Mouse (Mus musculus): ENCODE results near the gene Csnk2a2. TPM values are rescaled to one million over a fixed set of nuclear protein-coding genes. Genes with fewer than 3 reads are reported as not detected.

Csnk2a2 gene
- polyA plus RNA-seq, 1 experiment from 2014 or later = 7.3 TPM

DNA sequence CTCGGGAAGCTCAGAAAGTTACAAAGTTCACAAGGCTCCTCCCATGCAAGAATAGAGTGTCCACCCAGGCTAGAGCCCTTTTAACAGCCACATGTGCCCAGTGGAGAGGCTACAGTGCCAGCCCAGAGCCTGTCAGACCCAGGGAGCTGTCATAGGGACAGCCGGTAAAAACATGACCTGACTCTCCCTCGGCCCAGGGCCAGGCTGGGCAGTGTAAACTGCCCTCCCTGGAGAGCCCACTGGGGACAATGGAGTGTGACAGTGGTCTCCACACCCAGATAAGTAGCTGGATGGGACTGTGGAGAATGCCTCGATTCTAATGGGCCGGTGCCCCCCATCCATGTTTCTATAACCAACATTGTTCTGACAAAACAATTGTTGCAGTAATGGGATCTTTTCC is 80.3 kb downstream of the Csnk2a2 start:
- Histone ChIP-seq H3K4me1 (peaks cover 3% of the 10 kb centered on the region; the same call in 1 of the 2 replicates), H3K27ac (replicated peaks) (no peak overlapping the region), H3K36me3 (no peaks in the 10 kb centered on the region), H3K4me3 (replicated peaks) (no peak overlapping the region), H3K4me2 (no peak overlapping the region), H3K9me3 (replicated peaks) (no peaks in the 10 kb centered on the region), H3K27me3 (replicated peaks) (no peaks in the 10 kb centered on the region), H3K9ac (replicated peaks) (no peak overlapping the region)
- 83% methylated on average over 5 of the region's 5 CpGs for WGBS
- no peak for ATAC-seq (ENCODE audit: low FRiP score)

DNA sequence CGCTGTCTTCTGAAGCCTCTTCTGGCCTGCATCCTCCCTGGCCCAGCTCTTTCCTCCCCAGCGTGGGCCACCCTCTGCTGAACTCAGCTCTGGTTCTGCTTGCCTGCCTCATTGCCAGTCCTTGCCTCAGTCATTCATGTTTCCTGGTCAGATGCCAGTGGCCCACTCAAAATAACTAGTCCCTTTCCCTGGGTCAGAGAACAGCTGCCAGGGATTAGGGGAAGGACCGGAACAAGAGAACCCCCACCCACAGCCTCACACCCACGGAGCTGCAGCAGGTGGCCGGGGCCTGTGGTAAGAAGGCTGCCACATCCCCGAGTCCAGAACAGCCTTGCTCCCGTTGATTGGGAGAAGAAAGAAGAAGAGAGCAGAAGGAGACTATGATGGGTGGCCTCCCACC is 88.7 kb downstream of the Csnk2a2 start:
- H3K4me2 ChIP-seq = no peak overlapping the region
- WGBS = 81% methylated on average over 7 of the region's 7 CpGs
- H3K36me3 ChIP-seq = no peaks in the 10 kb centered on the region
- no peaks in the 10 kb centered on the region for H3K27me3 ChIP-seq (replicated peaks)
- ATAC-seq (ENCODE audit: low FRiP score) = no peak
- H3K4me1 ChIP-seq = peaks cover 7% of the 10 kb centered on the region; the same call in 1 of the 2 replicates
- no peak overlapping the region for H3K27ac ChIP-seq (replicated peaks)
- H3K9ac ChIP-seq (replicated peaks) = no peak overlapping the region
- H3K4me3 ChIP-seq (replicated peaks) = no peak overlapping the region
- no peaks in the 10 kb centered on the region for H3K9me3 ChIP-seq (replicated peaks)

GRCm38 (mm10) chr8:95399131-95399530 is 90.7 kb downstream of the Csnk2a2 start:
- WGBS = 79% methylated on average over 9 of the region's 9 CpGs

GRCm38 (mm10) chr8:95397201-95397600 is 92.6 kb downstream of the Csnk2a2 start:
- Histone ChIP-seq H3K27ac (replicated peaks) (0 out of 2 replicates have a peak overlapping the region, but pooled peaks have one; percentile 18), H3K4me2 (no peak overlapping the region), H3K9me3 (replicated peaks) (no peaks in the 10 kb centered on the region), H3K4me1 (peaks cover 14% of the 10 kb centered on the region), H3K9ac (replicated peaks) (no peak overlapping the region), H3K27me3 (replicated peaks) (no peaks in the 10 kb centered on the region), H3K36me3 (no peaks in the 10 kb centered on the region), H3K4me3 (replicated peaks) (no peak overlapping the region)
- WGBS = 53% methylated on average over 5 of the region's 5 CpGs
- no peak for ATAC-seq (ENCODE audit: low FRiP score)

More at GRCm38 (mm10) chr8:95399131-95399530, 90.7 kb downstream of the Csnk2a2 start:
- Histone ChIP-seq H3K9ac (replicated peaks) (no peak overlapping the region), H3K4me2 (no peak overlapping the region), H3K27ac (replicated peaks) (no peak overlapping the region), H3K27me3 (replicated peaks) (no peaks in the 10 kb centered on the region), H3K9me3 (replicated peaks) (no peaks in the 10 kb centered on the region), H3K4me3 (replicated peaks) (no peak overlapping the region), H3K4me1 (peaks cover 14% of the 10 kb centered on the region), H3K36me3 (no peaks in the 10 kb centered on the region)
- ATAC-seq (ENCODE audit: low FRiP score) = no peak

DNA sequence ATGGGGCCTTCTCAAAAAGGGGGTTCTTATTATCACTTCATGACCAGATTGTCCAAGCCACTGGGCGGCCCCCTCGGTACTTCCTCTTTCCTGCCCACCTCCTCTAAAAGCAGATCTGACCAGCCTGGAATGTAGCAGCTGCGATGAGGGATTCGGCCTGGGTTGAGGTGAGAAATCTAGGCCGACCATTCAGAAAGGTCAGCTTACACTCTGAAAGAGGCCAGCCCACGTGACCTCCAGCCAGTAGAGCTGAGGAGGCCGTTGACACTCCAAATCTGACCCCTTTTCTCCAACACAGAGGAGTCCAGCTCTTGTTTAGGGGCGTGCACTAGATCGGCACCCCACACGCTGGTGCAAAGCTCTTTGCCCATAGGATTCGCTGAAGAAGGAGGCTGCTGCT is 93.1 kb downstream of the Csnk2a2 start:
- ATAC-seq (ENCODE audit: low FRiP score) = no peak
- H3K27ac ChIP-seq (replicated peaks) = 0 out of 2 replicates have a peak overlapping the region, but pooled peaks have one; percentile 18
- no peak overlapping the region for H3K9ac ChIP-seq (replicated peaks)
- H3K36me3 ChIP-seq = no peaks in the 10 kb centered on the region
- H3K9me3 ChIP-seq (replicated peaks) = no peaks in the 10 kb centered on the region
- H3K4me3 ChIP-seq (replicated peaks) = no peak overlapping the region
- 73% methylated on average over 11 of the region's 11 CpGs for WGBS
- no peaks in the 10 kb centered on the region for H3K27me3 ChIP-seq (replicated peaks)
- peaks cover 14% of the 10 kb centered on the region for H3K4me1 ChIP-seq
- no peak overlapping the region for H3K4me2 ChIP-seq

Other genes starting within 250 kb of the Csnk2a2 start
- gene Cngb1, start 183.5 kb downstream of the Csnk2a2 start, polyA plus RNA-seq (2015; fragmentation: Nextera tagmentation; extraction: Ambion mirVana) = 0.26 and 0.86 TPM in 2 replicates
- 1.7 and 2.5 TPM in 2 replicates for gene Tepp, start 179.5 kb downstream of the Csnk2a2 start, polyA plus RNA-seq (2015; fragmentation: Nextera tagmentation; extraction: Ambion mirVana)
- gene Zfp319, start 158.1 kb downstream of the Csnk2a2 start, polyA plus RNA-seq (2015; fragmentation: Nextera tagmentation; extraction: Ambion mirVana) = 12.4 and 12.6 TPM in 2 replicates
- gene Usb1, start 157.8 kb downstream of the Csnk2a2 start, polyA plus RNA-seq (2015; fragmentation: Nextera tagmentation; extraction: Ambion mirVana) = 30.1 and 33.0 TPM in 2 replicates
- 20.9 and 21.4 TPM in 2 replicates for gene Mmp15, start 137.8 kb downstream of the Csnk2a2 start, polyA plus RNA-seq (2015; fragmentation: Nextera tagmentation; extraction: Ambion mirVana)
- gene Cfap20, start 55.2 kb downstream of the Csnk2a2 start, polyA plus RNA-seq (2015; fragmentation: Nextera tagmentation; extraction: Ambion mirVana) = 121 and 123 TPM in 2 replicates
- gene Ccdc113, start 44.0 kb upstream of the Csnk2a2 start, polyA plus RNA-seq (2015; fragmentation: Nextera tagmentation; extraction: Ambion mirVana) = 0.78 and 1.0 TPM in 2 replicates
- not detected in 2 replicates for gene Prss54, start 86.3 kb upstream of the Csnk2a2 start, polyA plus RNA-seq (2015; fragmentation: Nextera tagmentation; extraction: Ambion mirVana)
- gene Gins3, start 143.4 kb upstream of the Csnk2a2 start, polyA plus RNA-seq (2015; fragmentation: Nextera tagmentation; extraction: Ambion mirVana) = 7.8 and 9.8 TPM in 2 replicates
- 495 and 557 TPM in 2 replicates for gene Ndrg4, start 186.9 kb upstream of the Csnk2a2 start, polyA plus RNA-seq (2015; fragmentation: Nextera tagmentation; extraction: Ambion mirVana)
- 32.9 and 34.8 TPM in 2 replicates for gene Setd6, start 225.8 kb upstream of the Csnk2a2 start, polyA plus RNA-seq (2015; fragmentation: Nextera tagmentation; extraction: Ambion mirVana)